Mouse (Mus musculus) 3T3-L1 (cell line): ENCODE measurements at regions not wholly inside any gene's neighbourhood (a gene's known extent, or its start where the extent isn't known, plus 50 kb on each side); places are given as distances from the start of the nearest gene placed in this dataset.

Experiments used
- DNase-seq: peaks from one replicate; pipeline ENCODE4 v3.0.0-alpha.2; 2015; ENCODE audit warnings: low read depth, low spot score

DNA sequence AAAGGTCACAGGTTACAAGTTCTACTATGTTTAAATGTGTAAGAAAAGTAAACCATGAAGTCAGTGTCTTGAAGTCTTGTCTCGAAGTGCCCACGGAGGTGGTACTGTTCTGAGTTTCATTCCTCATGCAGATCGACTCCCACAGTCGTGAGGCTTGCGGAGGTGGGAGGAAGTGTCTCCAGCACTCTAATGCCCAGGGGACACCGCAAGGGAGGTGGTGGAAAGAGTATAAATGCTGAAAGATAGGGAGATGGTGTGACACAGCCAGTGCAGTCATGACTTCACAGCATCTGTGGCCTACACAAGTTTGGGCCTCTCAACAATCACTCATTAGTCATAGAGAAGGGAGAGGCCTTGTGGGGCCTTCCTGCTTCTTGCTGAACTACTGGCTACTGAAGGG is 112.8 kb upstream of the Adra1d start:
- no peak for DNase-seq

DNA sequence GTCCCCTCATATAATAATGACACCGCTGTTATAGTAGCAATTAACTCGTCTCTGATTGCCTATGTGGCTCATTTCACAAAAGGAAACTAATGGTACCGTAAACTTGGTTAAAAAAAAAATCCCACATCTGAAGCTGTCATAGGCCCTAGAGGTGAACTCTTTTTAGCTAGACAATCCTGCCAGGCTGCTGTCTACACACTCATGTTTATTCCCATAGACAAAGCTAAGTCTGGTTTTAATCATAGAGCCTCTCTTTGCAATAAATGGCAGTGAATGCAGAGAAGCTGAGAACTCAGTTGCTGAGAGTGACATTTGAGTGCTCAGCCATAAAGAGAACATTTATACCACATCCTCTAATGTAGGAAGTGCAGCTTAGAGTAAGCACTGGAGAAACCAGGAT is 111.3 kb upstream of the Adra1d start:
- peak; percentile 65 for DNase-seq

DNA sequence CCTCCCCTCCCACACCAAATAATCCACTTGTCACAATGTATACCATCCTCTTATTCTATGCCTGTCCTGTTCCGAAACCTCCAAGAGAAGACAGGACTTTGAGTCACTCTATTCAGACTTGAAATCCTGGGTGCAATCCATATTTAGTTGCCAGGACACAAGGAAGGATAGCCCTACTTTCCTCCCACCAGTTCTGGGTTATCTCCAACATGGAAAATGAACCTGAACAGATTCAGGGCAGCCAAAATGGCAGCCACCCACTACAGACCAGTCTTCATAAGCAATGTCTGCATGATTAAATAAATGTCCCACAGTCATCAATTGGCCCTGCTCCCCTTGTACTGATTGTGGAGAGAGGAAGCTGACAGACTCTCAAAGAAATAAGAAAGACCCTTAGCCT is 110.6 kb upstream of the Adra1d start:
- DNase-seq, result peak; percentile 42

DNA sequence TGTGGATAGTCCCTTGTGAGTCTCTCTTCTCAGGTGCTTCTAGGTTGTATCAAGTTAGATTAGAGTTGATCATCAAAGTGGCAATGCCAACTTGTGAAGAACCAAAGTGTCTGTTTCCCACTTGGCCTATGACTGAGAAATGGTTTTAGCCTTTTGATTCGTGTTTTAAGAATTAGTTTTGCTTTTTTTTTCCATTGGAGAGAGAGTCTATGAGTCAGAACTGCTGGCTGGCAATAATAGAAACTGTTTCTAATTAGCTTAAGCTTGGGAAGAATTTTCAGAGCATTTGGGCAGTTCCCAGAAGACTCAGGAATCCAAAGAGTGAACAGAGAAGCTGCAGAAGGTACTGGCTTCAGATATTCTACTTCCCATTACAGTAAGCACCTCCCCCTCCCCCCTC is 110.1 kb upstream of the Adra1d start:
- peak; percentile 69 for DNase-seq

DNA sequence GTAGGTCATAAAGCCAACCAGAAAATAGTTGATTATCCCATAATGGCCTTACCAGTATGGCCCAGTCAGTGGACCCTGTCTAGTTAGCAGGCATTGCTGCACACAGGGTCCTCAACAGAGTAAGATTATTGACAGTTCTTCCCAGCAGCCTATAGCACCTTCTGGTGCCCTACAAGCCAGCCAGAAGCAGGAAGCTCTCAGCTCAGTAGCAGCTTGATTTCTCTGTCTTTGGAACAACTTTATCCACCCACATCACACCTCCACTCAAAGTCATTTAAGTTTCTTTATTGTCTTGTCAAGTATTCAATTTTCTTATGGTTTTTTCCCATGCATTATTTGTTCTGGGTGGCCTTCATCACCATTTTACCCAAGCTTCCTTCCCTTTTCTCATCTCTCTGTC is 108.8 kb upstream of the Adra1d start:
- no peak for DNase-seq

DNA sequence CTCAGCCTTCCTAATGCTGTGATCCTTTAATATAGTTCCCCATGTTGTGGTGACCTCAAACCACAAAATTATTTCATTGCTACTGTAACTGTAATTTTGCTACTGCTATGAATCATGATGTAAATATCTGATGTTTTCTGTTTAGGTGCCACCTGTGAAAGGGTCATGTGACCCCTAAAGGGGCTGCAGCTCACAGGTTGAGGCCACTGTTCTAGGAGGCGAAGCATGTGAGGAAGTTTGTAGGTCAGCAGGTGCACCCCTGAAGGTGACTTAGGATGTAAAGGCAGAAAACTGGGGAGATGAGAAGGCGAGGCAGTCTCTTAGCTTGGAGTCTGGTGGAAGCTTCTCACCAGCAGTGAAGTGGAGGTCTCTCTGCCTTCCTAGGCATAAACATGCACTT is 105.8 kb upstream of the Adra1d start:
- DNase-seq, result no peak

DNA sequence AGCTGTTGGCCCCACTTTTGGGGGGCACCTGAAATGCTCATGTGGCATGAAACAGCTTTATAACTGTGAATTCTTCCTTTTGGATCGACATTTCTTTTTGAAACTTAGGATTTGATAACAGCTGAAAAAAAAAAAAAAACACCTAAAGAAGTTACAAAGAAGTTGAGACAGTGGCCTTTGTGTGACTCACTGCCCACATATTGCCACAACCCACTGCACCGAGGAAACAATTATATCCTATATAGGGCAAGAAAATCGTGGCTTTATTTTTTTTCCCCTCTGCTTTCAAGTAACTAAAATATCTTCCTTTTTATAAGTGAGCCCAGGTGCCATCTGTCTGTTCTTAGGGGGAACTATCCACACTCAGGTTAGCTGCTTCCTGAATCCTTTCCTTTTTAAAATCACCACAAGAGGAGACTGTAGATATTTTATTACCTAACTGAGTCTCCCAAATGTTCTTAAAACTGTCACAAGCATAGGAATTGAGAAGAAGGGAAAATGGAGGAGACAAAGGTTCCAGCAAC is 104.8 kb upstream of the Adra1d start:
- DNase-seq, result peak; percentile 54

DNA sequence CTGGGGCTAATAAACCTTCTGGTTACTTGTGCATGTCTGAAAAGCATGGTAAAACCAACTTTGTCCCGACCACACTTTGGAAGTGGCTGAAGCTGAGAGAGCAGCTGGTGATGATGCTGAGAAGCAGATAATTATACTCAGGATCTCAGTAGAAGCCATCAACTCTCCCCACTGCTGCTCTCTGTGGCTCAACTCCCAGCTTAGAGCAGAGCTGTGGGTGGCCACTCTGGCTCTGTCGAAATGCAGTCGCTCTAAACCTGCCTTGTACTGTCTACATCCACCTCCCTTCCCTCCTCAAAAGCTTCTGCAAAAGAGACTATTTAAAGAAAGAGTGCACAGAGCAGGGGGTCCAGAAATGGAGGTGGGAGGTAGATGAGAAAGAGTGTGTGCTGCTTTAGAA is 102.5 kb upstream of the Adra1d start:
- no peak for DNase-seq

DNA sequence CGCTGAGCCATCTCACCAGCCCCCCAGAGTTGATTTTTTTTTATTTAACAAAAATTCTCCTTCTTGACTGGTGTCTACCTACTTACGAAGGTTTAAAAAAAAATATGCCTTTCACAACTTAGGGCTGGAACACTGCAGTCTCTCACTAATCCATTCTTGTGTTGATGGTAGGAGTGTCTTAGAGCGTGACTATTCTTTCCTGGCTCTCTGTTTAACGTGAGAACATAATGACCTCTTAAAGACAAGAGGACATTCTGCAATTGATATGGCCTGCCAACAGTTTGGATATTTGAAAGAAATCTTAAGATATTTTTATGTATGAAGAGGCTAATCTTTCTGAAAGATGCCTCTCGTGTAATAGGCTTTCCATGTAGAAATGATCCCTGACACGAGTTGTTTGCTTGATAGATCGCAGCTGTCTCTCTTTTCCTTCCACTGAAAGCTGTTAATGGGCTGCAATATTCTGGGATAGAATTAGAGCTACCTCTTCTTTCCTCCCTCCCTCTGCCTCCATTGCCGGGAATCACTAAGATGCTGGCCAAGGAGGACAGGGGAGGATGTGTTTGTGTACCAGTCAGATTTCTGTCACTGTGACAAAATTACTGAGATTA is 101.2 kb upstream of the Adra1d start:
- DNase-seq, result no peak

DNA sequence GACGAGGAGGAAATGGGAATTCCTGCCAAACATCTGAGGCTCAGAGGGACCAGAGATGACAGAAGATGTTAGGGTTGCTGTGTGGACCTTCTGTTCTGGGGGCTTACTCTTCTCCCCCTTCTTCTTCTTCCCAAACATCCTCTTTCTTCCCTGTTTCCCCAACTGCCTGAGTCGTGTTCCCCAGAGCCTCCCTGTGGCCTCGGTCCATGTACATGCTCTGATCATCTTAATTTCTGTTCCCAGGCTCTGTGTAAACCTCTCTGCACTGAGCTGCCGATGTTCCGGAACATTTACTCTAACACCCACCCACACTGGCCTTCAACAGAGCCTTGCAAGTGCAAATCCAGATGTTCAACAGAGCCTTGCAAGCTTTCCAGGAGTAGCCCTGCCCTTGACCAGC is 90.1 kb upstream of the Adra1d start:
- DNase-seq, result no peak

DNA sequence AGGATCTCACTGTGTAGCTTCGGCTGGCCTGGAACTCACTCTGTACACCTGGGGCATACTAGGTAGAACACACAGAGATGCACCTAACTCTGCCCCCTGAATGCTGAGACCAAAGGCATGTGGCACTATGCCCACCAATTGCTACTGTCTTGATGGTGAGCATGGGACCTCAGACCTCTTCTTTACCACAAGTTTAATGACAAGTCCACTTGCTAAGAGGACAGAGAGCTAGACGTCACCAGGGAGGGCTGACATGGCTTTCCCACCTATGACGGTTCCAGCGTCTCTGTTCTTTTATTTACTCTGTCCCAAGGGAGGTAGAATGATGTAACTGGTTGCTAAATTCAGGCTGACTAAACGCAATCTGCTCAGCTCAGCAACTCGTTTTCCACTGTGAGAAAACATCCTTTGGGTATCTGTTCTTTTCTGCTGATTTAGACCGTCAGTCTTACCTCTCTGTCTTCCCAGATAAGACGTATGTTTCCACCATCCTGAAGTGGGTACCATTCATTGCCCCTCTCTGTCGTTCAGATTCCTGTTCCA is 88.6 kb upstream of the Adra1d start:
- no peak for DNase-seq

DNA sequence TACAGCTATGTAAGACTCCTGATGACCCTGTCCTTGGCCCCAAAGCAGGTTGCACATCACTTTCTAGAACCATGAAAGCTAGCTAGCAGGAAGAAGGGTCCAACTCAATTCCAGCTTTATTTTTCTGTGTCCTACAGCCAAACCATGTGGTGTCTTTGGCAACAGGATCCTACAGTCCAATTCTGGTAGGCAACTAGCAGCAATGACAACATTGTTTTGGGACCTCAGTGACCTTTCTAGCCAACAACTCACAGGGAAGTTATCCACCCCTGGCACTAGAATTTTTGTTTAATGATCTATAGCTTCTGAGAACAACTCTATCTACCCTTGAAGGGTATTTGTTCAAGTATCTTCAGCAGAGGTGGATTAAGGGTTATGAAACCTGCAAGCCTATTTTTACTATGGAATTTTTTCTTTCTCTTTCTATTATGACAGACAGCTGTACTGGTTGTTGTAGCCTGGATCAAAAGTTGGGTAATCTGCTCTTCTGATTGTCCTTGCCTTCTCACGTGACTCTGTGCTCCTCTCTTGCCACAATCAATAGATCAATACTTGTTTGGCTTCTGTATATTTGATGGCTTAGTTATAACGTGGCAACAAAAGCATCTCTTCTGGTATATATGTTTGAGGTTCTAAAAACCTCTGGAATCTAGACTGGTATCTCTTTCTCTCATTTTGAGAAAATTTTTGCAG is 82.2 kb upstream of the Adra1d start:
- no peak for DNase-seq

DNA sequence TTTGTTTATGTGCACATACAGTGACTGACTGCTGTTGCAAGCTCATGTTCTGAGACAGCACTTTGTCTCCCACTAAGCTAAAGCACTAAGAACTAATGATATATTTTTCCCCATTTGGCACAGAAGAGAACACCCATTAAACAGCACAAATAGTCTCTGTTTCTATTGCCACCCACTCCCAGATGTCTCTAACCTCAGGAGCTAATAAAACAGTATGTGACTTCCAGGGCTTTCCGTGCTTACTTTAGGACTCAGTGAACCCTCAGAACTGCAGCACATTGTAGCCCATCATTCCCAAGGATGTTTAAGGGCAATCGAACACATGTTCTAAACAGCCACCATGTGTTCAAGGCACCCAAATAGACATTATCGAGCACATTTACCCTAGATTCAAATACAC is 80.4 kb upstream of the Adra1d start:
- no peak for DNase-seq

DNA sequence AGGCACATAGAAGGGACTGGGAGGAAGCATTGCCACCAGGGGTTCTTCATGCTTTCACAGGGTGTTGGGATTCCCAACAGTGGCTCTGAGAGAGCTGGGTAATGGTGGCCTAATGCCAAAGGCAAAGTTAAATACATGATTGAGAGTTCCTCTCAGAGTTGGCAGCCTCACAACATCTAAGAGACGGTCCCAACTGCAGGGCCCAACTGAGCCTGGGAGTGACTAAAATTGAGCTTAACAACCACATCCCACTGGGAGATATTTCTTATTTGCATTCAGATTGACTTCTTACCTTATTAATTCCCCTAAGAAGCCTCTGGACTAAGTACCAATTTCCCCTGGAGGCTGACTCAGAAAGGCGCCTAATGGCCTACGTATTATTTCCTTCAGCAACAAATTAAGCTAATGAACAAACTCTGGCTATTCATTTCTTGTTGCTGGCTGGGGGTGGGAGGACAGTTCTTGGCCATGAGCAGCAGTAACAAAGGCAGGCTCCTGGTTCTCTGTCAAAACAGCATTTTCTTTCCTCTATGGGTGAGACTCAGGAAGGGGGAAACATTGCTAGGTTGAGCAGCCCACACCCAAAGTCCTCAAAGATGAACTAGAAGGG is 77.0 kb upstream of the Adra1d start:
- no peak for DNase-seq

DNA sequence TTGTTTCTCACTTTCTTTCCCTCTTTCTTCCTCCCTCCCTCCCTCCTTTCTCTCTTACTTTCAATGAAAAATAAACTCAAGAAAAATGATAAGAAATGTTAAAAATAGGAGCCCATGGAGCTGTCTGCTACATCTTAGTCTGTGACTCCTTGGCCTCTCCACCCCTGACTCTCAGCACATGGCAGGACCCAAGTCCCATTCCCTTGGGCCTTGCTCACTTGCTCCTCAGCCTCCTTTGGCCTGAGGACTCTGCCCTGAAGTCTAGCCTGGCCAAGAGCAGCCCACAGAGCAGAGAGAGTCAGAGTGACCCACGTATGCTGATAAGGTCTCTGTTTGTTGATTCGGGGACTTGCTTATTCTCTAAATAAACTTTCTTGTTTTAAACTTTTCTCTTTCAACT is 73.7 kb upstream of the Adra1d start:
- DNase-seq, result no peak

DNA sequence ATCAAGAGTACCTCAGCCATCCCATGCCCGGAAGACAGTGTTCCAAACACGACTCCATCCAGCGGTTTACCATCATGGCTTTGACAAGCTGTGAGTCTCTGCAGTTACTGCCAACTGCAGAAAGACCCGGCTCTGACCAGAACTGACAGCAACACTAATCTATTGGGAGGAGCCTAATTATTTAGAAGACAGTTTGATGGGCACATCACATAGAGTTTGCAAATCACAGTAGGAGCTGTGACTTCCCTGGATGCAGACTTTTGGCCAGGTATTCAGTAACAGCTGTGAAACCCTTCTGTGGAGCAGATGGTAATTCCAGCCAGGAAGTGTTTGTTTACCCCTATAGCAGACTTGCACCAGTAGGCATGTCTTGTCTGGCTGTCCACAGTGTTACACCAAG is 55.8 kb upstream of the Adra1d start:
- DNase-seq, result no peak

DNA sequence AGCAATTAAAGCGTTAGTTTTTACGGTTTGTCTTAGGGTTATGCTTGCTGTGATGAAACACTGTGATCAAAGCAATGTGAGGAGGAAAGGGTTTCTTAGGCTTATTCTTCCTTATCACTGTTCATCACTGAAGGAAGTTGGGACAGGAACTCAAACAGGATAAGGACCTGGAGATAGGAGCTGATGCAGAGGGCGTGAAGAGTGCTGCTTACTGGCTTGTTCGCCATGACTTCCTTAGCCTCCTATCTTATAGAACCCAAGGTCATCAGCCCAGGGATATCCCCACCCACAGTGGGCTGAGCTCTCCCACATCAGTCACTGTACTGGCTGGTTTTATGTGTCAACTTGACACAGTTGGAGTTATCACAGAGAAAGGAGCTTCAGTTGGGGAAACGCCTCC is 50.4 kb upstream of the Adra1d start:
- DNase-seq, result no peak
